In the genomic region with DNA sequence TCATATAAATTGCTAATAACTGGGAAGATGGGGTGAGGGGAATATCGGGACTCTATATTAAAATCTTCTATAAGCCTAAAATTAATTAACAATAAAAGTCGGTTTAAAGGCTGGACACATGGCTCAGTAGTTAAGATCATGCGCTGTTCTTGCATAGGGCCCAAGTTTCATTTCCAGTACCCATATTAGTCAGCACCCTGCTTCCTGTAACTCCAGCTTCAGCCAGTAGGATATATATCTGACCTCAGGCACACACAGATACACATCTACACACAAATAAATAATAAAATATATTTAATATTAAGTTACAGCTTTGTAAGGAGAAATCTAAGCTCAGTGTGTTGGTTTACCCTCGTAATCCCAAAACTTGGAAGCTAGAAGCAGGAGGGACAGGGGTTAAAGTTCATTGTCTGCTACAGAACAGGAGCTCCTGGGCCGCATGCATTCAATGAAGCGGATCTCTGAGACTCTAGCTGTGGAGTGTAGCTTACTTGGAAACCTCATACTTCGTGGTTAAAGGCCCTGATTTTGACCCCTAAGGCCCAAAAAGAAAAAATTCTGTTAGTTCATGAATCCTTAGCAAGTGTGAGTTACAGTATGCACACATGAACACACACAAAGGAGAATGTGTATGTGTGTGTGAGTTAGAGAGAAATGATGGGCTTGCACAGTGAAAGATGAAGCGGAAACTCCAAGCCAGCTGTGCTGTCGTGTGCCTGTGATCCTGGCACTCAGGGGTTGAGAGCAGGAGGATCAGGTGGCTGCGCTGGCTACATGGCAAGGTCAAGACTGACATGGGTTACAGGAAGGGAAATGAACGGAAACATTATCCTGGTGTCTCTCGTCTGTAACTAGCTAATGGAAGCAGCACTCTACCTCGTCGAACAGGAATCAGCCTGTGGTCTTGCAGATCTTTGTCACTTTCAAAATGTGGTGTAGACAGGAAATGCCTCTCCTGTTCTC, we compare ENCODE assay signal across 13 mouse cellular contexts. TPM values are rescaled to one million over a fixed set of nuclear protein-coding genes. Genes with fewer than 3 reads are reported as not detected.
DNase-seq lines count a peak whose midpoint lies in the region; ATAC-seq lines count a peak whose summit lies in the region.
"Had no signal": no experiment of that assay in that cellular context is flagged by ENCODE, and none has a peak within 500 bp of the region (broad histone marks: within the 10 kb centered on the region; RNA-seq: fewer than 3 reads in every experiment).

No protein-coding gene starts in this region.

- peaks cover 7% of the 10 kb centered on the region for H3K36me3 ChIP-seq in kidney, embryonic 15.5 days
- H3K36me3 ChIP-seq in embryonic facial prominence, embryonic 14.5 days (ENCODE audit: control insufficient read depth, insufficient read depth, low read length): no peaks in the 10 kb centered on the region
- H3K36me3 ChIP-seq in macrophage (ENCODE audit: inconsistent target): no peaks in the 10 kb centered on the region
- H3K36me3 ChIP-seq in forebrain, embryonic 12.5 days (replicated peaks): peaks cover 3% of the 10 kb centered on the region; the same call in 1 of the 2 replicates
- 0 out of 2 replicates have a peak, but pooled peaks cover 8% of the 10 kb centered on the region for H3K36me3 ChIP-seq in heart, embryonic 12.5 days
- H3K36me3 ChIP-seq: hindbrain, embryonic 13.5 days had no signal

- H3K27me3 ChIP-seq in kidney, embryonic 15.5 days: no peaks in the 10 kb centered on the region
- H3K27me3 ChIP-seq in embryonic facial prominence, embryonic 14.5 days (replicated peaks; ENCODE audit: control insufficient read depth, insufficient read depth, low read length): no peaks in the 10 kb centered on the region
- no peaks in the 10 kb centered on the region for H3K27me3 ChIP-seq in forebrain, embryonic 12.5 days
- no peaks in the 10 kb centered on the region for H3K27me3 ChIP-seq in heart, embryonic 12.5 days (replicated peaks)
- H3K27me3 ChIP-seq: hindbrain, embryonic 13.5 days had no signal

- no peaks in the 10 kb centered on the region for H3K79me2 ChIP-seq in macrophage (ENCODE audit: inconsistent target)

- H3K4me1 ChIP-seq in kidney, embryonic 15.5 days: peaks cover 33% of the 10 kb centered on the region
- H3K4me1 ChIP-seq in embryonic facial prominence, embryonic 14.5 days (ENCODE audit: control insufficient read depth, insufficient read depth, low read length): 0 out of 2 replicates have a peak, but pooled peaks cover 6% of the 10 kb centered on the region
- H3K4me1 ChIP-seq in forebrain, embryonic 12.5 days: peaks cover 9% of the 10 kb centered on the region; the same call in 1 of the 2 replicates
- peaks cover 17% of the 10 kb centered on the region for H3K4me1 ChIP-seq in heart, embryonic 12.5 days (replicated peaks)

- no peak overlapping the region for H3K4me2 ChIP-seq in kidney, embryonic 15.5 days
- H3K4me2 ChIP-seq in embryonic facial prominence, embryonic 14.5 days (ENCODE audit: low read depth, low read length): no peak overlapping the region
- H3K4me2 ChIP-seq in forebrain, embryonic 12.5 days: no peak overlapping the region
- H3K4me2 ChIP-seq in heart, embryonic 12.5 days: no peak overlapping the region
- H3K4me2 ChIP-seq: hindbrain, embryonic 13.5 days; liver, embryonic 11.5 days had no signal

- 47% methylated on average over 14 of the region's 14 CpGs for WGBS in kidney, embryonic 15.5 days
- 55% methylated on average over 14 of the region's 14 CpGs for WGBS in embryonic facial prominence, embryonic 14.5 days
- WGBS in macrophage (ENCODE audit: missing documents): 66% methylated on average over 14 of the region's 14 CpGs
- 88% methylated on average over 14 of the region's 14 CpGs for WGBS in forebrain, embryonic 12.5 days
- 66% methylated on average over 14 of the region's 14 CpGs for WGBS in heart, embryonic 12.5 days

- no peaks in the 10 kb centered on the region for H3K9me3 ChIP-seq in kidney, embryonic 15.5 days (replicated peaks)
- no peaks in the 10 kb centered on the region for H3K9me3 ChIP-seq in embryonic facial prominence, embryonic 14.5 days (ENCODE audit: control insufficient read depth, low read length)
- no peaks in the 10 kb centered on the region for H3K9me3 ChIP-seq in forebrain, embryonic 12.5 days
- no peaks in the 10 kb centered on the region for H3K9me3 ChIP-seq in heart, embryonic 12.5 days (replicated peaks)
- H3K9me3 ChIP-seq: hindbrain, embryonic 13.5 days had no signal

- no peak overlapping the region for H3K4me3 ChIP-seq in kidney, embryonic 15.5 days (replicated peaks)
- no peak overlapping the region for H3K4me3 ChIP-seq in embryonic facial prominence, embryonic 14.5 days (ENCODE audit: low read depth, low read length)
- H3K4me3 ChIP-seq in macrophage (ENCODE audit: inconsistent target): no peak overlapping the region
- H3K4me3 ChIP-seq in forebrain, embryonic 12.5 days (replicated peaks): no peak overlapping the region
- no peak overlapping the region for H3K4me3 ChIP-seq in heart, embryonic 12.5 days
- H3K4me3 ChIP-seq: hindbrain, embryonic 13.5 days had no signal

- H3K9ac ChIP-seq in kidney, embryonic 15.5 days: no peak overlapping the region
- no peak overlapping the region for H3K9ac ChIP-seq in embryonic facial prominence, embryonic 14.5 days (ENCODE audit: low read depth, low read length)
- no peak overlapping the region for H3K9ac ChIP-seq in forebrain, embryonic 12.5 days
- H3K9ac ChIP-seq in heart, embryonic 12.5 days: no peak overlapping the region
- H3K9ac ChIP-seq: hindbrain, embryonic 13.5 days had no signal

- DNase-seq in kidney, adult 11 months: no peak
- DNase-seq in embryonic facial prominence, embryonic 14.5 days (ENCODE audit: low spot score): no peak
- DNase-seq in cerebellum, adult 18-20 months: no peak
- DNase-seq: adrenal gland, postnatal 10 days; cerebellum, adult 9-10 months; thymus, postnatal 36 days had no signal

- peak overlapping the region; percentile 74 for H3K27ac ChIP-seq in kidney, embryonic 15.5 days
- H3K27ac ChIP-seq in embryonic facial prominence, embryonic 14.5 days (replicated peaks; ENCODE audit: low read depth, low read length): no peak overlapping the region
- peak overlapping the region; percentile 31 for H3K27ac ChIP-seq in macrophage
- no peak overlapping the region for H3K27ac ChIP-seq in forebrain, embryonic 12.5 days
- no peak overlapping the region for H3K27ac ChIP-seq in heart, embryonic 12.5 days (ENCODE audit: poor library complexity, severe bottlenecking)
- H3K27ac ChIP-seq: hindbrain, embryonic 13.5 days had no signal

- peak; percentile 67 for ATAC-seq in kidney, embryonic 15.5 days (replicated peaks; ENCODE audit: low FRiP score)
- peak; percentile 47; the same call in 1 of the 2 replicates for ATAC-seq in common myeloid progenitor, adult 5-6 weeks (replicated peaks; ENCODE audit: low read depth, poor library complexity, severe bottlenecking)
- 0 out of 2 replicates have a peak, but pooled peaks have one; percentile 17 for ATAC-seq in embryonic facial prominence, embryonic 14.5 days (ENCODE audit: low read depth)
- no peak for ATAC-seq in forebrain, embryonic 12.5 days (ENCODE audit: low FRiP score)
- ATAC-seq in heart, embryonic 12.5 days (ENCODE audit: insufficient number of reproducible peaks, low FRiP score): no peak

RNA-seq across cellular contexts. Expression of a gene that starts 49.2 kb away (rescaled TPM):
- polyA plus RNA-seq in kidney, embryonic 15.5 days (2015; fragmentation: Nextera tagmentation; extraction: Ambion mirVana): 1.2 and 1.5 TPM in 2 replicates
- total RNA-seq in common myeloid progenitor, adult 5-6 weeks (2017): 1.4 and 2.5 TPM in 2 replicates
- 0.70 and 0.77 TPM in 2 replicates for polyA plus RNA-seq in embryonic facial prominence, embryonic 14.5 days (2014; fragmentation: Nextera tagmentation; extraction: Ambion mirVana)
- under 1 TPM in 5 of 26 experiments, not detected in 21; 0.12 to 0.20 (median 0.13) TPM for total RNA-seq in macrophage (2018; cell fraction: chromatin; rRNA removed)
- total RNA-seq in macrophage (2018; cell fraction: cytosol; rRNA removed): not detected
- total RNA-seq in macrophage (2018; cell fraction: nucleus; rRNA removed): under 1 TPM in 5 of 26 experiments, not detected in 21; 0.08 to 0.14 (median 0.12) TPM
- polyA plus RNA-seq in macrophage (2018): 0.22 TPM in 1 of 3 replicates, not detected in the others
- 0.56 and 0.62 TPM in 2 replicates for polyA plus RNA-seq in forebrain, embryonic 12.5 days (2016; fragmentation: Nextera tagmentation; extraction: Ambion mirVana)
- 0.11 and 0.14 TPM in 2 replicates for polyA plus RNA-seq in heart, embryonic 12.5 days (2016; fragmentation: Nextera tagmentation; extraction: Ambion mirVana)

Comparison
In these comparisons a context has a peak if more than half of its experiments do, and no peak if none do; other contexts are left out.
1. ATAC-seq: peak in kidney, embryonic 15.5 days (single experiment), common myeloid progenitor, adult 5-6 weeks (single experiment) and embryonic facial prominence, embryonic 14.5 days (single experiment); none in forebrain, embryonic 12.5 days (single experiment) and heart, embryonic 12.5 days (single experiment).
2. H3K27ac ChIP-seq: peak in kidney, embryonic 15.5 days (single experiment) and macrophage (single experiment); none in embryonic facial prominence, embryonic 14.5 days (single experiment), forebrain, embryonic 12.5 days (single experiment) and heart, embryonic 12.5 days (single experiment).